Mouse (Mus musculus) layer of hippocampus, adult 9-10 months (tissue): ENCODE results near the gene Myo1d.

Experiments used
- DNase-seq: peaks from one replicate; pipeline ENCODE4 v3.0.0; 2022; ENCODE audit warnings: low spot score

Myo1d gene

DNA sequence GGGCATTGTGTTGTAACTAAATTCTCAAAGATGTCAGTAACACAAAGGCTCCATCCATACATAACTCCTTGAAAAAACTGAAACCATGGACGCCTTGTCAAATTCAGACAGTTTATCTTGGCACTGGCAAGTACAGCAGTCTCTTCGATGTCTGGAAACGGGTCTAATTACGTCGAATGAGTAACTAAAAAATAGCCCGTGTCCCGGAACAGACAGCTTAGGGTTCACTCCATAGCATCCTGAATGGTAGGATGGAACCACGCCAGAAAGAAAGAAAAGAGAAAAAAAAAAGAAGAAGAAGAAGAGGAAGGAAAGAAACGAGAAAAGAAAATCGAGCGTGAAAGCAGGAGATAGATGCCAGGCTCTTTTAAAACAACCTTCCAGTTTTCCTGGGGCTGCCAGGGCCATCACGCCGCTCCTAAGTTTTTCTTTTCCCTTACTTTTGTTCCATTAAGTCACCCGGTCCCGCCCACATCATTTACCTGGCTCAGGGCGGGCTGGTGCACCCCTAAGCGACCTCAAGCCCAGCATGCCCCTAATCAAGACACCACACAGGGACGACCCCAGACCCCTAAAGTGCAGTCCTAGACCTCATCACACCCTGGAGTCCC, 804 bp downstream of the Myo1d start:
- DNase-seq, result no peak

DNA sequence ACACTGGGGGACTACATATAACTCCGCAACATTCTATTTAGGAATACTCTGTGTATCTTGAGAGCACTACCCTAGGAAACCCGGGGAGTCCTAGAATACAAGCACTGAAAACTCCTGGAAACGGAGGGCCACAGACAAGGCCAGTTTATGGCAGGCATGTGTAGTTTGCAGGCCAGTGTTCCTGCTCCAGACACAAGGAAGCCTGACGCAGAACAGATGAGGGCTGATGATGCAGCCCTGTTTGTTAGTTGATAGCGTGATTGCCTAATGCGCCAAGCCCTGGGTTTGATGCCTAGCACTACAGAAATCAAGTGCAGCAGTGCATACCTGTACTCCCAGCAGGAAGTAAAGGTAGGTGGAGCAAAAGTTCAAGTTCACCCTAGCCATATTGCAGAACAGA, 1.7 kb downstream of the Myo1d start:
- DNase-seq, result no peak

DNA sequence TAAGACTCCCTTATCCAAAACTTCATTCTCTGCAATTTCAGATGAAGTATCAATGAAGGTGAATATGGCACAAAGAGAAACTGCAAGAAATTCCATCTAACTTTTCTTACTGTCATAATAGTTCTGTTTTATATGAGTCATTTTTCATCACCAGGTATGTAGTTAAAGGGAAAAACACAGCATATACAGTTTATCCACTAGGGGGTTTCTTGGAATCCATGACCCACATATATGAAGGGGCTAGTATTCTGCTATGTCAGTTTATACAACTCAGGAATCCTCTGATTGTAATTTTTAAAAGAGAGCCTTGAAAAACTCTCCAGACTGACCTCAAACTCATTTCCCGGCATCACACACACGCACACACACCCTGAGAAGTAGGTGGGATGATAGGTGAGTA, 2.1 kb downstream of the Myo1d start:
- no peak for DNase-seq

DNA sequence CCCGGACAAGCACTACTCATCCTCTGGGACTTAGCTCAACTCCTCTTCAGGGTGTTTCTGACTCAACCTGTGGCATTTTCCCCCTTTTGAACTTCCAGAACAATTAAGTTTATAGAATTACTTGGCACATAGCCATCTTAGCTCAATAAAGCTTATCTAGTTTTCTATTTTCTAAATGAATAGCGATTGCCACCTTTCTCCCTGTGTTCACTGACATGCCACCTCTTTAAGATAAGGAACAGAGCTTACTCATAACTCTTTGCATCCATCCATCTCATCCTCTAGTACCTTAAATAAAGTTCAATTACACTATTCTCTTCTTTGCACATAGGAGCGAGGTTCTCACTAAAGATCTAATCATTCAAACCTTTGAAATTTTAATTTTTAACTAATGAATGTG, 4.3 kb downstream of the Myo1d start:
- no peak for DNase-seq

DNA sequence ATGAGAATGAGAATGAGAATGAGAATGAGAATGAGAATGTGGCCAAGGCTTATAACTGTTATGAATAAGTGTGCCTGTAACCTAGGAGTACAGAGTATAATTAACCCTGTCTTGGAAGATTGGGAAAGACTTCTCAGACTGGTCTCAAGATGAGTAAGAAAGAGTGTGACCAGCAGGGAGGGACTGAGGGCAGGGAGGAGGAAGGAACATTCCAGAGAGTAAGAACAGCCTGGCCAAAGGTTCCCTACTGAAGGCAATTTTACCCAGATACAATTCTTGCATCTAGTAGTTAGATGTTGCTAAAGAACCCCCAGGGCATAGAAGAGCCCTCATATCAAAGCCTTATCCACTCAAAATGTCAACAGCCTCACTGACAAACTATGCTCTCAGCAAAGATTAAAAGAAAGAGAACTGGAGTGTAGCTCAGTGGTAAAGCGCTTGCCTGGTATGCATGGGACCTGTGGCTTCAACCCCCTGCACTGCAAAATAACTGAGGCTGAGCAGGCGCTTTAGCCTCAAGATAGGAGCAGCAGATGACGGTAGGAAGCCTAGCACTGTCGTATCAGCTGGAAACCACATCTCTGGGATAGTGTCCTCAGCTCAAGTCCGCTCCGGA, 7.1 kb downstream of the Myo1d start:
- no peak for DNase-seq

DNA sequence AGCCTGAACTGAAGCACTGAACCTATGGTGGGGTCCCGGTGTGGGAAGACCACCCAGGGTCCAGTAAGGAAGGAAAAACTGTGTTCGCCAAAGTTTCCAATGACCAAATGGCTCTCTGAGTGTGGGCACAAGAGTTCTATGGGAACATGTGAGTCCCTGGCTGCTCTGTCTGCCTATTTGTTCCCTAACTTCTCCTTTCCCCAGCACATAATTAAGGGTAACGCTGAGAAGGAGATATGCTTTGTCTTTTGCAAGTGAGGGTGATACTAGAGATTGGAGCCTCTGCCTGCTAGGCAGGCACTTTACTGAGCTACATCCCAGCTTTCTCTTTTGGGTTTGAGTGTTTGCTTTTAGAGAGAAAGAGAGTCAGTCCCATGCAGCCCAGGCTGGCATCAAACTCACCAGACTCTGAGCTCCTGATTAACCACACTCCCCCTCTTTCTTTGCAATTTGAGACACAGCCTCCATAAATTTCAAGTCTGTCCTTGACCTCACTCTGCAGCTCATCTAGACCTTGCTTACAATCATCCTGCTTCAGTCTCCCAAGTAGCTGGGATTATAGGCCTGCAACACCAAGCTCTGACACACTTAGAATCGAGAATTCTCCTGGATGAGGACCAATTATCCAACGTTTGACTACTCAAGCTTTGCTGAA, 8.1 kb downstream of the Myo1d start:
- DNase-seq, result no peak

DNA sequence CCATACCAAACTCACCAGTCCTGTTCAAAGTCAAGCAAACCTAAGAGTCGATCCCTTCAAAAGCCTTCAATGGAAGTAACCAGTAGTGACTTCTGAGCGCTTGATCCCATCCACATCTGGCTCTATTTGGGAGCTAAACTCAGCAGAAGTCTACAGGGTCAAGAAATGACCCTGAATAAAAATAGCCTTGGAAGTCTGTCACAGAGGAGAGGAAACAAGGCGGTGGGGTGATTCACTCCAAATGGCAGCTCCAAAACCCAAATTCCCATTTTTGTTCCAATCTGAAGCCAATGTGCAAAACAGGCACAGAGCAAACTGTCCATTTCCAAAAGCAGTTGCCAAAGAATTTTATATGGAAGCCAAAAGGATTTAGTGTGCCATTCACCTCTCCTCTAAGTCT, 8.6 kb downstream of the Myo1d start:
- DNase-seq, result no peak

DNA sequence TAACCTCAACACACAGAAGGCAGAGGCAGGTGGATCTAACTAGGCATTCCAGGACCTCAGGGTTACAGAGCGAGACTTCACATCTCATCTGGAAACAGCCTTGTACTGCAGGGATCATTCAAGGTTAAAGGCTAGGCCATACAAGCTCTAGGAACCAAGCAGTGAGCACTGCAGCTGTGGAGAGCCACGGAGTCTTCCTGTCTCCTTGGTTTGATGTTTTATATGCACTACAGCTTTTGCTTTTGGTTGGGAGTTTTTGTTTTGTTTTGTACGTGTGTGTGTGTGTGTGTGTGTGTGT, 12.6 kb downstream of the Myo1d start:
- no peak for DNase-seq

DNA sequence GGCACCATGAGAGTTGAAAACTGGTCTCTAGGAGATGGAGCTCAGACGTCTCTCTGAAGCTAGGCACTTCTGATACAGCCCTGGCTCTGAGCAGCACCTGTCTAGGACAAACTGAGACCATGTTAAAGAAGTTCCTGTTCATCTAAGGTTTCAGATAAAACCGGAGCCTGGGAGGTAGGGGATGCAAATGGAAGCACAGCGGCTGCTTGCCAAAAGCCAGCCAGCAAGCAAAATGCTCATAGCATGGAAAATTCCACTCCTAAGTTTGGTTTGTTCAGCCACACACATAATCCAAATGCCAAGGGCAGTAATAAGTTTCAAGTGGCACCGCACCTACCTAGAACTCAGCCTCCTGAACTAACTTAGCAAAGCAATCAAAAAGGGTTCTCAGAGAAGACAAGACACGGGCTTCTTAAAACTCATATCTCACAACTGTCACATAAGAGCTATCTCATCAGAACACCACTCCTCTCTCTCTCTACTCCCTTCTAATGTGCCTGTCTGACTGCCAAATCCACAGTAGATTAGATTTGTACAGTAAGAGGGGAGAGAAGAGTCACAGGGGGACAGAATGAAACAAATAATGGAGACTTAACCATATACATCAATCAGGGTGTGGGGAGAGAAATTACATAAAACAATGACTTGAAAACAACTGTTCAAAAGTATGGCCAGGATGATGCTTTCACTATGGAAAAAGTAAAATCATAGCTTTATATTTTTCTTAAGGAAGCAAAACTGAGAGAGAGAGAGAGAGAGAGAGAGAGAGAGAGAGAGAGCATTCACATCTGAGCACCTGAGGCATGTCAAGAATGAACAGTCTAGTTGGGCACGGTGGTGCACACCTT, 13.1 kb downstream of the Myo1d start:
- no peak for DNase-seq

DNA sequence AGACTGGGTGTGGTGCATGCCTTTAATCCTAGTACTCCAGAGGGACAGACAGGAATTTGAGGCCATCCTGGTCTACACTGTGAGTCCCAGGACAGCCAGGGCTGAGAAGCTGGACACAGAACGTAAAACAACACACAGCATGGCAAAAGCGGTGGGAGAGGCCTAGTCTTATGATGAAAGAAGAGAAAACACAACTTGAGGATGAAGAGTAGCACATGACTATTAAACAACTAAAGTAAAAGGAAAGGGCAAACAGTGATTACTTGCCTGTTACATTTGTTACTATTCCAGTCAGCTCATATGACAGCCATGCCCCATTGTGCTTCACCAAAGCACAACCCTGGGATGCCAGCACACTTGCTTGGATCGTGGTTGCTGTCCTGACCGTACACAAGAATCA, 13.8 kb downstream of the Myo1d start:
- DNase-seq, result no peak

DNA sequence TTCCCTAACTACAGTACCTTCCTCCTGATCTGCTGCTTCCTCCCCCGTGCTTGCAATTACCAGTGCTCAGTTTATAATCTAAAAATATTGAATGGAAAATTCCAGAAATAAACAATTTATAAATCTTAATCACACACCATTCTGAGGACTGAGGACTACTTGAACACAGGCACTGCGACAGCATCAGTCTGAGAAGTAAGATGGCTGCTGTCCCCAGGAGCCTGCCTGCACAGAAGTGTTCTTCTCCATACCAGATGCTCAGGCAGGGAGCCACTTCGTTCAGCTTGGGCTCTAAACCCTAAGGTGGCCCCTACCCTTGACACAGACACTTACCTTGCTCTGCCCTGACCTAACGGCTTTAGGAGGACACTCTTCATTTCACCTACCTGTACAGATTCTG, 17.8 kb downstream of the Myo1d start:
- DNase-seq, result no peak

DNA sequence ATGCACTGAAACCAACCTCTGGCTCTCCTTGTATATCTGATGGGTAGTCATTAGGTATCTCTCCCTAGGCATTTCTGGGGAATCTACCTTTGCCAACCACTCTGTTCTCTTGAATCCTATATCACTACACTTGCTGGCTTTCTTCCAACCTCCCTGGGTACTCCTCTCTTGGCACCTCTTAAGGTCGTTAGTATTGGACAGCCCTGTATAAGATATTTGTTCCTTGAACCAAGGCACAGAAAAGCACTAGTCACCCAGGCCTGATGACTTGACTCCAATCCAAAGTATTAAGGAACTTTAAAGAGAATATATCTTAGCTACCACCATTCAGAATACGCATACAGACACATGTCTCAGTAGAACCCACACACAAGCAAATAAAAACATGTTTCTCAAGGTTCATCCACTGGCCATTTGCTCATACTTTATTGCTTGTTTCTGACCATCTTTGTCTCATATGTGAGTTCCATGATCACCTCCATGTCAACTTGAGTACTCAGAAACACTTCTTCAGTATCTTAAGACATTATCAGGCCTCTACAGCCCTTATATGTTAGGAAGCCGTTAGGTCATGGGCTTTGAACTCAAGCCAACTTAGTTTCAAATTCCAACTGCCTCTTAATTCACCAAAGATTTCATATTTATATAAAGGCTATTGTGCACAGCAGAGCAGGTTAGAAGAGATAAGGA, 18.4 kb downstream of the Myo1d start:
- no peak for DNase-seq

DNA sequence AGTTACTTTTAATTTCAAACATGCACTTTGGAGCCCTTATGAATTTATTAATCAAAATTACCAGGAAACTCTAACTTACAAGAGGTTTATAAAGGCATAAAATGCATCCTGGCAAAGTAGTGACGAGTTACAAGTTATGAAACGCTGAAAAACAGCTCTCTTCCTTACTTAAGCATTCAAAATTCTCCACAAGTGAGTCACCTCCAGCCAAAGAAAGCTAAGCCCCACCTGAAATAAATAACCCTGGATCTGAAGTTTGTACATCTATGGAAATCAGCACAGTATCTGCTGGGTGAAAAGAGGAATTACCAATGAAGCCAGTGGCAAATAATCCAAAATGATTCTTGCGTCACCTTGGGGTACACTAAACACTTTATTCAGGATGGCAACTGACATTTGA, 20.8 kb downstream of the Myo1d start:
- DNase-seq, result no peak

DNA sequence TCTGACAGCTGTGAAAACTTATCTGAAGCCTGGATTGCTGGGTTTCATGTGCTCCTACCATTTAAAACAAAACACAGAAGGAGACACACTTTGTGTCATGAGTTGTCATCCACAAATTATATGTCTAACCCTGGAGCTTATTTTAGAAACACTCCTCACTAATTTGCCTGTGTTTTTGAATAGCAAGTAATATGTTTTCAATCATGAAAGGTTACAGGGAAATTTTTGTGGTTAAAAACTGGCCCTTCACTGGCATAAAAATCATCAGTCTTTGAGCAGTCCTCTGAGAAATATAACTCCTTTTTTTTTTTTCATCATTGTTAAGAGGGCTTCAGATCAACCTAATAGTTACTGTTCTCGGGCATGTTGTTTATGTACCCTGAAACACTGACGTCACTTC, 25.6 kb downstream of the Myo1d start:
- DNase-seq, result no peak

DNA sequence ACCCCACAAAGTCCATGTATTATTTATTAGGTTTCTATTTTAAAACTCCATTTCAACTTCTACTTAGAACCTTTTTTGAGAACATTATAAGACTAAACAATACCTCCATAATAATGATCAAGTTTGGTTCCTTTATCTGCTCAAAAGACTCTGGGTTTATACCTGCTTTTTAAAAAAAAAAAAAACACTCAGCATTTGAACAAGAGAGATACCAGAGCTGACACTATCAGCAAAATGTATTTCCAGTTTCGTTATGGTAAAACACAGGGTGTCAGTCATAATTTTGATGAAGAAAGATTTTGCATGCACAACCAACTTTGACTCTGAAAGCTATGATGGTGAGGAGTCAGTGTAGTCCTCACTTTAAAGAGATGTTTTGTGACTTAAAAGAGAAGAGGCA, 28.7 kb downstream of the Myo1d start:
- DNase-seq, result no peak

DNA sequence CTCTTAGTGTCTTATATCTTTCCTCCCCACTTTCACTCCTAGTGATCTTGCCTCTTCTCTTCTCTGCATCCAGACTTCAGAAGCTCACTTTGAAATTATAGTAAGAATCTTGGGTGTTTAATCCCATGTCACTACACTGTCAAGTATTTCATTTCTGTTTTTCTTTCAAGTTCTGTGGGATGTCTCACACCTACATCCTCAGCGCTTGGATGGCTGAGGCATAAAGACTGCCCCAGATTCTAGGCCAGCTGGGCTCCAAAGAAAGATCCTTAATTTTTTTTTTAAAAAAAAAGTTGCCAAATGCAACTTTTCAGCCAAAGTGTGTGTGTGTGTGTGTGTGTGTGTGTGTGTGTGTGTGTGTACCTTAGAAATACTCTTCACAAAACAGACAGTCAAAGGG, 30.6 kb downstream of the Myo1d start:
- no peak for DNase-seq

DNA sequence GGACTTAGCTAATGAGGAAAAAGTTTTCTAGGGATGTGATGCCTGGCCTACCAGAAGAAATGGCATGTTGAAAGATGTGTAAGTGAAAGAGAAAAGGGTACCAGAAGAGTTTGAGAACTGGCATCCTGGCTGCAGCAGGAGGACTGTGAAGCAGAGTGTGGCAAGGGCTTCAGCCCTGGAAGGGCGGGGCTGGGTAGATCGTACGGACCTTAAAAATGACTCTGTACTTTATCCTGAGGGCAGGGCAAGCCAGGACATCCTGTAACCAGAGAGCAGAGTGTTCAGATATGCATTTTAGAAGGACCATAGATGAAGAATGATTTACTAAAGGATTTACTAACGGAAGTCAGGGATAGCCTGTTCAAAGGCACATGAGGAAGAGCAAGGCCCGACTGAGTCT, 34.4 kb downstream of the Myo1d start:
- DNase-seq, result no peak

DNA sequence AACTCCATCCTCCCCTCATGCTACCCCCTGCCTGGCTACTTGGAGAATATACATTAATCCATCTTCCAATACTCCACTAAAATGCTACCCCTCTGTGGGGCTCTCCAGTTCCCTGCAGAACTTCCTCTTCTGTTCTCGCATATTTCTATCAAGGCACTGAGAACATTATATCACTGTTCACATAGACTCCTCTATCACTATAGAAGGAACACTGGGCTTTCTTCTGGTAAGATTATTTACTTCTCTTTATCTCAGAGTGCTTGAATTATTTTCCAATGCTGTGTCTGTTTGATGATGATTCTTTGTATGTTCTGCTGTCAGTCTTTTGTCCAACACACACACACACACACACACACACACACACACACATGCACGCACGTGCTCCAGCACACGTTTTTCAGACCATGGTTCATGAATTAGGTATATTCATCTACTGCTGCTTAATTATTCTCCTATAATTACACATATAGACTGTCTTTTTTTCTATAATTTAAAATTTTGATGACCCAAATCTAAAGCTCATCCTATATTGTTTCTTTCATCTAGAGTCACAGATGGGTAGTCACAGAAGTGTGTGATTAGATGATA, 35.9 kb downstream of the Myo1d start:
- no peak for DNase-seq

DNA sequence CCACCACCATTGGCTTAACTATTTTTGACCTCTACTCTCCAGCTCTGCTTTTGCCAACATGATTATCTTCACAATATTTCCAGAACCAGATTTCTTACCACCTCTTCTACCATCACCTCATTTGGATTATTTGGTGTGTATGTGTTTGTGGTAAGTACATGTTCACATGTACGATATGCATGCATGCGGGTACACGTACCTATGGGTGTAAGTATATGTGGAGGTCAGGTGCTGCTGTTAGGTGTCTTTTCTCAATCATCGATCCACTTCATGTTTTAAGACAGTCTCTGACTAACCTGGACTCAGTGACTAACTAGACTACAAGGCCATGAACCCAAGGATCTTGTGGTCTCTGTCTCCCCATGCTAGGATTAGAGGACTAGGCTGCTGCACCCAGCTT, 37.4 kb downstream of the Myo1d start:
- no peak for DNase-seq

DNA sequence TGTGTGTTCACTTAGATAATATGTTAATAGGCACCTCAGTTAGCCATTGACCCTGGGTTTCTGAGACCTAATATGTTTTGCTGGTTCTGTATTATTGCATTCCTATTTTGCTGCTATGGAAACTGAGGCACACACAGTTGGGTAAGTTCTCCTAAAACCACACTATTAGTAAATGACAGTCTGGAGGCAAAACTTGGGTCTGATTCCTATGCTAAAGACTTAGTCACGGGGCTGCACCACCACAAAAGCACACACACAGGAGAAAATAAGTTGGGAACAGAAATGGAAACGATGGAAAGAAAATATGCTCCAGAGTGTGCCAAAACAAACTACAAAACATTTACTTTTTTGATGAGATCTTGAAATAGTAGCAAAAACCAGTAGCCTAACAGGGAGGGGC, 45.1 kb downstream of the Myo1d start:
- no peak for DNase-seq

DNA sequence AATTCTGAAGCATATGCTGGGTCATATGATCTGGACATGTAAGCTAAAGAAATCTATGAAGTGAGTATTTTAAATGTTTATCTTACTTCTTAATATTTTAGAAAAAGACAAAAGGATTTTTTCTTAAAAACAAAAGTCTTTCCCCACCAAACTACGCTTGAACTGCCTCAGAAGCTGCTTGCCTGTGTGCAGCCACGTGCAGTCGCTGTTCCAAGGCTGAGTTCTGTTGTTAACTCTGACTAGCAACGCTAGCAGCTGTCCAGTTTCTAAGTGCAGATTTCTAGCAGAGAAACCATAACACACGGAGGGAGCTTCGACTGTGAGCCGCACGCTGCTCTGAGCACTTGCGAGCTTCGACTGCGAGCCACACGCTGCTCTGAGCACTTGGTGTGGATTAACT, 55.1 kb downstream of the Myo1d start:
- DNase-seq, result no peak

DNA sequence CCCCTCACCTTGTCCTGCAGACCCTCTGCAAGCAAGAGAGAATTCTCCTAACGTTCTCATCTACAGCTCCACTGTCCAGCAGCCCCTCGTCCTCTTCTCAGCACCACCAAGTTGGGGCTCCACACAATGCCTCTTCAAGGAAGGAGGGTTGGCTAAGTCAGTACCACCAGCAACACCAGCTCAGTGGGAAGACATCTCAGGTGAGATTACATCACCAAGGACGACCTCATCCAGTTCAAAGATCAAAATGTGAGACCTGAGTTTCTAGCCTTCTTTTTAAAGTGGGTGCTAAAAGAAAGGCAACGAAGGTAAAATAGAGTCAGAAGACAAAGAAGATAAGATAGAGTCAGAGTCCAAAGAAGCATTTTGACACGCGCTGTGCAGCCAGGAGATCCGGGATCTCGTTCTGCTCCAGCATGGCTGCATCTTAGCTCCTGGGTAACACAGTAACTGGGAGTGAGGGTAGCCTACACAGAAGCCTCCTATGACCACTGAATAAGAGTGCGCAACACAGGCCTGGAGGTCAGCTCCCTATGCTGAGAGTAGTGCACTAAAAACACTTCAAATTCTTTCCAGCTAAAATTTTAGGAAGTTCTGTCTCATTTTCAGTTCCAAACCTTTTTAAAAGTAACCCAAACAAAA, 56.3 kb downstream of the Myo1d start:
- DNase-seq, result no peak
